Mouse (Mus musculus) Muller cell, postnatal 12 days (primary cell): Measurements from ENCODE around the gene Gstm6.
"Not testable (repeated sequence)": the region's sequence is repeated elsewhere in the genome, so short reads cannot be mapped to it uniquely, and the experiment has no call there.

Experiments
- DNase-seq: peaks from one replicate; pipeline ENCODE4 v3.0.0-alpha.2; 2015; ENCODE audit errors: inconsistent ontology term

The Gstm6 gene

DNA sequence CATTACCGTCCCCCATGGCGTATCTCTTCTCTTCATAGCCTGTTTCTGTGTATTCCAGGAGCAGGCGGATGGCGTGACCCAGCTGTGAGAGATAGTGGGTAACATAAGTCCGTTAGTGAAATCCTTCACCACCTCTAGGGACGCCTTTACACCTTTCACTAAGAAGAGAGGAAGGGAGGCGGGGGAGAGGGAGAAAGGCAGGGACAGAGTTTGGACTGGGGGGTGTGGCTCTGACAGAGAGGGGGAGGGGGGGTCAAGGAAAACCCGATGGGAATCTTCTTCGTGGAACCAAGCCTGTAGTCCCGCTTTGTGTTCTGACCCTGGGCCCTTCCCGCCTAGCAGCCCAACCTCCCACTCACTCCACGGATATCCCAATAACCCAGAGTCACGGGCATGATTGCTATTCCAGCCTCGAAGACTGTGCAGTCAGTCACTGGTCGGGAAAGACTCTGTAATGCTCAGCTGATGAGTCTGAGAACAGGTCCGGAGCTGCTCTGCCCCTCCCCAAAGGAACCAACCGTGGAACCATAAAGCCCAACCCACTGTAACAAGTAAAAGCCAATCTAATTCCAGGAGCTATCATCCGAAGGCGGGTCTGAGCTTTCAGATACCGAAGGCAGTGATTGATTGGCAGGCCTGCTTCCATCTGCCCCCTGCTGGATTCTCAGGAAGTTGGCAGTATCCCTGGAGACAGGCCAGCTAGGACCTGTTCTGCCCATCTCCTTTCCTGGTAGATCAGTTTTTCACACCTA is at the start of gene Gstm6:
Gene Gstm6 (minus strand): TSS at position 511 of the 752 bp plus-strand sequence.
- DNase-seq: peak; percentile 40

DNA sequence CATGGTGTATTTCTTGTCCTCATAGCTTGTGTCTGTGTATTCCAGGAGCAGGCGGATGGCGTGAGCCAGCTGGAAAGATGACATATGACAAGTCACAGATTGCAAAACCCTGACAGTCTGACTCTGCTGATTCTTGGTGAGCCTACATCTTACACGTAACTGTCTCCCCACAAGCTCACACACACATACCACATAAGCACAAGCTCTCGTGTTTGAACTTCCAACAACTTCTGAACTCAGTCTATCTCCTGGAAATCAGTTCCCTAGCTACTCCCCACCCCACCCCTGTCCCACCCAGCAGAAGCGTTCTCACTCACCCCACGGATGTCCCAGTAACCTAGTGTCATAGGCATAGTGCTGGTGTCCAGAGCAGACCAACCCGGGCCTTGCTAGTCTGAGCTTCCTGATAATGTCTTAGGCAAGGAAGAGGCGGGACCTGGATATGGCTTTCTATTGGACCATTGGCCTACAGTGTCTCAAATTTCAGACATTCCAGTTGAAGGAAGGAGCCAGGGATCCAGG is 42.6 kb upstream of the Gstm6 start, which contains the start of gene Gstm2:
Gene Gstm2 (minus strand): TSS at position 413 of the 522 bp plus-strand sequence.
- peak; percentile 37 for DNase-seq

DNA sequence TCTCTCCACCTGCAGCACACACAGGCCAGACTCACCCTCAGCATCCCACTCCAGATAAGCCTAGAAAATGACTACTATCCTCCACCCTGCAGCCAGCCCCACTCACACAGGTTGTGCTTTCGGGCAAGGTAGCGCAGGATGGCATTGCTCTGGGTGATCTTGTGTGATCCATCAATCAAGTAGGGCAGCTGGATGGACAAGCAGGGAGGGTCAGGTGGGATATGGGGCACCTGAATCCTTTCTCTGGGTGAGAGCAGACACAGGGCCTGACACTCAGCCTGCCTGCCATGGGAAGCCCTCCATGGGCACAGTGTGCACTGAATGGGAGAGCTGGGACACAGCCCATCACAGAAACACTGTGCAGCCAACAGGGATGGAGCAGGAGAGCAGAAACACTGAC is 41.6 kb upstream of the Gstm6 start:
- not testable (repeated sequence) for DNase-seq

DNA sequence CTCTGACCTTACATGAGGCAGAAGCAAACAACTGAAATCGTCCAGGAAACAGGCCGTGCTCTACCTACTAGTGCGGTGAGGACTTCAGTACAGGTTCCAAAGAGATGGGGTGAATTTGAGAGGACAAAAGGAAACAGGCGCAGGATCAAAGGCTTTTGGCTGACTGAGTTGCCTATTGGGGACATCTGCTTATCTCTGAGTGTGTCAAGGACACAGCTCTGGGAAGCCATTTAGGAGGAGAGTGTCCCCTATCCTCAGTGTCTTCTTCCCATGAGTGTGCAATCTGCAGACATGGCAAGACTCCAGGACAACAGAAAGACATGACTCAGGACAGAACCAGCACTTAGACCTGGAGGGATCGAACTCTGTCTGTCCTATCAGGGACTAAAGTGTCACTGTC is 40.9 kb upstream of the Gstm6 start:
- DNase-seq: no peak

DNA sequence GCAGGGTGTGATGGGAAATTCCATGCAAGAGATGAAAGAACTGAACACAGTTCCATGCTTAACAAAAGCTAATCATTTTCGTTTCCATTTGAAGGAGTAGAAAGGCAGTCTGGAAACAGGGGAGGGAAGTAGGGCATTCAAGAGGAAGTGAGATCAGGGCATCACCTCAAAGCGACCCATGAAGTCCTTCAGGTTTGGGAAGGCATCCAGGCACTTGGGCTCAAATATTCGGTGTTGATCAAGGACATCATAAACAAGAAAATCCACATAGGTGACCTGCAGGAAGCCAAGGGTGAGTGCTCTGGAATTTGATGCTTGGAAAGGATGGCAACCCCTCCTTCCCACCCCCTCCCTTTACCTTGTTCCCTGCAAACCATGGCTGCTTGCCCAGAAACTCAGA is 40.2 kb upstream of the Gstm6 start:
- DNase-seq: no peak

DNA sequence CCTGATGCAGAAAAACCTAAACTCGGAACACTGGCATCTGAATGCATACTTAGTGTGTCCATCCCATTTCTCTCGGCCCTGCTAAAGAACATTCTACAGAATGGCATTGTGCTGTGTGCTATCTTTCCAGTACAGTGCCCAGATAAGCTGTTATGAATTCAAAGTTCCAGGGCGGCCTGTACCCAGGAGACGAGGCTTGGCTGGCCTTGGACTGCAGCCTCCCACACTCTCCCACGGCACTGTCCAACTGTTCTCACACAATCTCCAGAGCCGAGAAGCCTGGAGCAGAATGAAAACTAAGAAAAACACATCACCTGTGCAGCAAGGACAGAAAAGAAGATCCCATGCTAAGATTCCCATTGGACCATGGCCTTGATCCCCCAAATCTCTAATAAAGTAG is 39.2 kb upstream of the Gstm6 start:
- no peak for DNase-seq

DNA sequence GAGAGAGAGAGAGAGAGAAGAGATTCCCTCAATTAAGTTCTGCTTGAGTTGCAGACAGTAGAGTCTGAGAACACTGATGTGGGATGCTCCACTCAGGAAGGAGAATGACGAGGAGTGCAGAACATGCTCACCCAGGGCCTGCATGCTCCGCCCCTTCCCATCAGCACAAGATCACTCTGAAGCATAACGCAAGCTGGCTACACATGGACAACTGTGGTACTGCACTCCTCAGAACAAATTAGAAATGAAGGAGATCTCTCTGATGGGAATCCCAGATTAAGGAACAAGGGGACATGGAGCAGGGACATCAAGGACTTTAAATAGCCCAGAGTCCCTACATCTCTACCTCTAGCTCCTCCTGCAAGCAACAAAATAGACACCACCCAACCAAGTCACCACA is 37.7 kb upstream of the Gstm6 start:
- DNase-seq: no peak

DNA sequence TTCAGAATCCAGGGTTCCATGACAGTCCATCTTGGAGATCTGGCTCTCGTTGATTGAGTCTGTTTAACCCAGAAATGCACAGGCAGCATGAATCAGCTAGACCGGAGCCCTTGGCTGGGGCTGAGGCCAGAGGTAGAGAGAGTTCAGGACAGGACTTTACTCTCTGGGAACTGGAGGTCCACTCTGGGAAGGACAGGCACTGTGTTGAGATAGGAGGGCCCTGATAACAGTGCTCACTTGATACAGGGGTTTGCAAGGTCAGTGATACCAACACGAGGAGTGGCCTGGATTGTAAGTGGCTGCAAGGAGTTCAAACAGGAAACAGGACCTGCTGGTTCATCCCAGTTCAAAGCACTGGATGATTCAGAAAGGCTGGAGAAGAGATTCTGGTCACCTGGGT is 34.1 kb upstream of the Gstm6 start:
- DNase-seq: no peak

DNA sequence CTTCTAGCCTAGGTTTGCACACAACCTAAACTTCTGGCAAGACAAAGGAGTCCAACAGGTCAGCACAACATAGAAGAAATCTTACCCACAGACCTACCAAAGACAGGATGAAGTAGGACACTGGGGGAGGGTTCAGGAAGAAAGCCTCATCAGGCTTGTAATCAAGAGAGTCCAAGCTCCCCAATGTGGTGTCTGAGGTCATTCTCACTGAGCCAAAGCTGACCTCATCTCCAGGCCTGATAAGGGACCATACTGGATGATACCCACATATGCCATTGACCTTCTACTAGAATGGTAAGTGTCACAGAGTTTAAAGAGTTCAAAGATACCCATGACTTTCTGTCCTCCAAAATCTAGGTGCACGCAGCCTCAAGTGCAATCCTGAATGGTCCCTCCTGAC is 30.7 kb upstream of the Gstm6 start:
- DNase-seq: no peak

DNA sequence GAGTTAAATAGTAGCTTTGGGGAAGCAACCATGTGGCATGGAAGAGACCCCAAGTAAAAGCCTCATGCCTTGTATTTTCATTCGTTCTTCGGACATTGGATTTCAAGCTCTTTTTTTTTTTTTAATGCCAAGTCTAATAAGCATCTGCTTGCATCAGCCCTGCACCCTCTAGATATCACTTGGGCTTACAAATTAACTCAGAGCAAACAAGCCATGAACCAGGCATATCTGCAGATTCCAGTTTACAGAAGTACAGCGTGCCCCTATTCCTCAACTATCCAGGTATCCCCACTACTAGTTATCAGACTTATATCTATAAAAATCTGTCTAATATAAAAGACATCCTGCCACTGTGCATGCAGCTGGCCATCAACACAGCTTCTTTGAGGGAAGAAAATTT is 28.5 kb upstream of the Gstm6 start:
- no peak for DNase-seq

DNA sequence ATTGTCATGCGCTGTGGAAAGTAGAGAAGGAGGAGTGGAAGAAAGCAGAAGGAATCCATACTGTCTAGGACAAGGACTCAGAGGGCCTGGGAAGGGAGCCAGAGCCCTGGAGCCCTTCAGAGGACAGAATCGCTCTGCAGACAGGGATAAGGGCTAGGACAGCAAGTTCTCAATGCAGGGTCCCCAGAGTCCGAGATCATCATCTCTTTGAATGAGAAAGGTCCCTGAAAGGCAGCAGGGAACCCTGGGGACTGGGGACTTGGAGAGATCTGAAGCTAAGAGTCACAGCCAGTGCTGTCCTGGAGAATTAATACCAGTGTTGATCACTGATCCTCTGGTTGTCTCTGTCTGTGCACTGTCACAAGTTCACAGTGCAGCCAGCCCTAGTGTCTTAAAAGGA is 27.6 kb upstream of the Gstm6 start:
- DNase-seq: not testable (repeated sequence)

DNA sequence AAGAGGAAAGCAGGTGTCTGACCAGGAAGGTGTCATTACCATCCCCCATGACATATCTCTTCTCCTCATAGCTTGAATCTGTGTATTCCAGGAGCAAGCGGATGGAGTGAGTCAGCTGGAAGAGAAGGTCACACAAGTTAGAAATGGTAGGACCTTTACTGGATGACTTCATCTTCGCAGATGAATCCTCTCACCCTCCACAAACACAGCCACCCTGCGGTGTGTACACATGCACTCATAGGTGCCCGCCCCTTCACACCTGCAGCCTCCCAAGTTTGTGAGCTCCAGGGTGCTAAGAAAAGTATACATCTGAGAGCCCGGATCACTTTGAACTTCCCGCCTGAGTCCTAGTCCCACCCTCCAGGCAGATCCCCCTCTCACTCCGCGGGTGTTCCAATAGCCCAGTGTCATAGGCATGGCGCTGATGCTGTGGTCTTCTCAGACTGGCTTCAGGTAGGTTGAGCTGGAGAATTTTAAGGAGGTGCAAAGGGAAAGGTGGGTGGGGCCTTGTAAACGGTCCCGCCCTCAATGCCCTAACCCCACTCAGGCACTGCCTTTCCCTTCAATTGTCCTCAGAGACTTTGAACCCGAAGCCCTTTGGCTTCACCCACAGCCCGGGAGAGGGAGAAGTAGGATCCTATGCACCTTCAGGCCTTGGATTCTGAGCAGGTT is 25.3 kb upstream of the Gstm6 start, which contains the start of gene Gstm3:
Gene Gstm3 (minus strand): TSS at position 560 of the 672 bp plus-strand sequence.
- no peak for DNase-seq

DNA sequence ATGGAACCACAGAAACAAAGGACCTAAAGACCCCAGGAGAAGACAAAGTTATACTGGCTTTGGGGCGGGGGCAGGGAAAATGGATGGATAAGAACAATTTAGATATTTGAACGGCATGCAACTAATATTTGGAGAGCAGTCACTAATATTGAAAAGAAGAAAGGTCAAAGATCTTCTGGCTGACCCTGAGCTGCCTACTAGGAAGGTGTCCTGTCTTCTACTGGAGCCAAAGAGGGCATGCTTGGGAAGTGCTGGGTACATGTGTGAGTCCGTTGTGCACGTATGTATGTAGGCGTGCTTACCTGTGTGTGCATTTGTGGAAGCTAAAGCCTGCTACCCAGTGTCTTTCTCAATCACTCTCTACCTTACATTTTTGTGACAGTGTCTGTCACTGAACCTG is 23.1 kb upstream of the Gstm6 start:
- no peak for DNase-seq

DNA sequence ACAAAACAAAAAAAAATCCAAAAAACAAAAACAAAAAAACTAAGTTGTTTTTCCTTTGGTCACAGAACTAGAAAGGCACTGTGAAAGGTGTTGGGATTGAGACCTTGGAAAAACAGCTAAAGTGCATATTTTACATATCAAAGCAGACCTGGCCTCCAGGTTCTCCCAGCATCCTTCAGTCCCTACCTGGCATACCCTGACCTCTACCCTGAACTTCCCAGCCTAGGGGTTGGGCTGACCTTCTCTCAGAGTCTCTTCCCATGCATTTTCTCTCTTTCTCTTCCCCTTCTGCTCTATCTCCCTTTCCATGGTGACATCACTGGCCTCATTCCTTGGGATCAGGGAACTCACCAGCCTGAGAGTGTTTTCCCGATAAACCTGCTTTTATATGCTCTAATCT is 22.0 kb upstream of the Gstm6 start:
- no peak for DNase-seq

DNA sequence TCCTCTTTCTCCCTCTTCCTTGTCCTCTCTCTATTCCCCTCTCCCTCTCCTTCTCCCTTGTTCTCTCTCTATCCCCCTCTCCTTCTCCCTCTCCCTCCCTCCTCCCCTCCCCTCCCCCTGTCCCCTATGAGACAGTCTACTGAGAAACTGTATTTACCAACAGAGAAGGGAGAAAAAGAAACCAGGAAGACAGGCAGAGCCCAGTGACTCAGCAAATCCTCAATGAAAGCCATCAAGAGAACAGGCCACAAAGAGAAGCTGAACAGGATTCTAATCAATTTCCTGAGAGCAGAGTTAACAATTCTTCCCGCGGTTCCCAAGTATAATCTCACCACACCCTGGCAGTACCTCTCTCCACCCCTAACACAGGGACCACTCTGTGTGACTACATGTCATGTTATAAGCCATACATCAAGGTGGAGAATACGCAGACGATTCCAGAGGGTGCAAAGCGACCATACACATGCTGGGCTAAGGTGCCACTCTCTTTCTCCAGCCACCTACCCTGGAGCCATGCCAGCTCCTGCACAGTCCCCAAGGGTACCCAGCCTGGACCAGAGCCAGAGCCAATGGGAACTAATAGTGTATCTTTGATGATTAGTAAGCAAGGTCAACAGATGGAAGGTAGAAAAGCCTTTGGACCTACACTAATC is 21.2 kb upstream of the Gstm6 start:
- peak; percentile 33 for DNase-seq

DNA sequence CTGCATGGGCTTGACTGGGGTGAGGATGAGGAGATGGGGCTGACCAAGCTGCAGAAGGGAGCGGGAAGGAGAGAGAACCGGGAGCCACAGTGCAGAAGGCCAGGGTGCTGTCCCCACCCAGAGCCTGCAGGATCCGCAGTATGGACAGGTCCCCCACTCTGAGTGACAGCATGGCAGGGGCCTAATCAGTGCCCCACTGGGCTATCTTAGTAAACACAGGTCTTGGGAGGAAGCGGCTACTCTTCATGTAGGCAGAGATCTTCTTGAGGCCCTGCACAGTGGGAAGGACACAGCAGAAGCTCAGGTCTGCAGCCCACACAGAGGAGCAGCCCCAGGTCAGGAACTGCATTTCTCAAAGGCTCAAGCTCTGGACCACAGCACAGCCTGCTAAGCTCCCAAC is 20.5 kb upstream of the Gstm6 start:
- no peak for DNase-seq

DNA sequence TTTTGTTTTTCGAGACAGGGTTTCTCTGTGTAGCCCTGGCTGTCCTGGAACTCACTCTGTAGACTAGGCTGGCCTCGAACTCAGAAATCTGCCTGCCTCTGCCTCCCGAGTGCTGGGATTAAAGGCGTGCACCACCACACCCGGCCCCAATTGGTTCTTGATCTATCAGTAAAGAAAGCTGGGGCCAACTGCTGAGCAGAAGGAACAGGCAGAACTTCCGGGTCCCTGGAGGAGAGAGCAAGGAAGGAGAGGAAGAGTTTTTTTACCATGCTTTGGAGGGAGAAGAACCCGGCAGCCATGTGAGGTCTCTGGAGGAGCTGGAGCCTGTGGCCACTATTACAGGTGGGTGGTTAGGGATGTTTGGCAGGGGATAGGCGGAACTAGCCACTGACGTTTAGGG is 11.7 kb upstream of the Gstm6 start:
- DNase-seq: not testable (repeated sequence)

DNA sequence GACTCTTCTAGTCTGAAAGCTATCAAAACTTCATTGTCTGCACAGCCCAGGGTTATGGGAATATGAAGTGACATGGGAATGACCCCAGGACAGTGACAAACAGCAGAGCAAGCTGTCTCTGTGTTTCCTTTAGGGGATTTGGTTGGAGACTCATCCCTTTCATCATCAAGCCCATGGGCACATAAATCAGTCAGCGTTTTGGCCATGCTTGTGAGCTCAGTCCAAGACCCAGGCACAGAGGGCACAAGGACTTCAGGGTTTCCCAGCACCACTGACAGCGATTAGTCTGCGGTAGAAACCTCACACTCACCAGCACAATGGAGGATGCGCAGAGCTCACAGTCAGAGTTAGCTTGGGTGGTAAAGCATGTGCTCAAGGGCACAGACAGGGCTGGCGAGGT is 10.4 kb upstream of the Gstm6 start:
- DNase-seq: no peak

DNA sequence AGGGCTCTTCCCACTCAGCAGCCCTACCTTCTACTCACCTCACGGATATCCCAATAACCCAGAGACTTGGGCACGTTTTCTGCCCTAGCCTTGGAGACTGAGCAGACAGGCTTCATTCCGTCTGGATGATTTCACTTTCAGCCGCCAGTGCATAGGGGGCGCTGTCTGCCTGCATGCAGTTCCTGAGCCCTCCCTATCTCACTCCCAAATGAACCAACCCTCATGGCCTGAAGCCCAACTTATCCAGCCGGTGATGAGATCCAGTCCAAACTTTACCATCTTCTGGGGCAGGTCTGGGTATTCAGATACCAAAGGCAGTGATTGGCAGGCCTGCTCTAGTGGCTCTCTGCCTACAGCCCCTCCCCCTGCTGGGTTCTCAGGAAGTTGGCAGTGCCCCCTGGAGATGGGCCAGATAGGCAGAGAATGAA is 9.8 kb upstream of the Gstm6 start:
- DNase-seq: peak; percentile 96

DNA sequence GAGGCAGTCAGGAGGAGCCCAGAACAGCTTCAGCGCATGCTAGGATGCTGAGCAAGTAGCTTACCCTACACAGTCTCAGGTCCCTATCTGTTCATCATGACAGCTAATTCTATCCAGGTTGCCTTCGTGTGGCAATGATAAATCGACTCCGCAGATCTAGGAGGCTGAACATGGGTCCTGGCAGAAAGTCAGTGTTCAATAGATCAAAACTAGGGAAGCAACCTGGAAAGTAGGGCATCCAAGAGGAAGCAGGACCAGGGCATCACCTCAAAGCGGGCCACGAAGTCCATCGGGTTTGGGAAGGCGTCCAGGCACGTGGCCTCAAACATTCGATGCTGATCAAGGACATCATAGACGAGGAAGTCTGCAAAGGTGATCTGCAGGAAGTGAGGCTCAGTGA is 7.0 kb upstream of the Gstm6 start:
- DNase-seq: no peak

DNA sequence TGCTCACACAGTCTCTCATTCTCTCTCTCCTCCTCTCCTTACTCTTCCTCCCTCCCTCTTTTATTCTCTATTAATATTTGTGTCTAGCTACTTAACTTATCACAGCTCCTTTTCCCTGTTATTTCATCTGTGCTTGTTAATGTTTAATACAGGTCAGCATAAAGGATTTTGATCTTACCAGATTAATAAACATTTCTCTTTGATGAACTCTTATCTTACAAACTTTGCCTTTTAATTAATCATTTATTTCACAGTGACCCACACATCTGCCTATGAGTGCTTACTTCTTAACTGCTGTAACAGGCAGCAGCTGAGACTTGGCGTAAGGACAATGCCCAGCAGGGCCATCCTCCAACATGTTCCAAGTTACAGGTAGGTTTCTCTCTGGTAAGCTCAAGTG is 5.9 kb upstream of the Gstm6 start:
- DNase-seq: not testable (repeated sequence)

DNA sequence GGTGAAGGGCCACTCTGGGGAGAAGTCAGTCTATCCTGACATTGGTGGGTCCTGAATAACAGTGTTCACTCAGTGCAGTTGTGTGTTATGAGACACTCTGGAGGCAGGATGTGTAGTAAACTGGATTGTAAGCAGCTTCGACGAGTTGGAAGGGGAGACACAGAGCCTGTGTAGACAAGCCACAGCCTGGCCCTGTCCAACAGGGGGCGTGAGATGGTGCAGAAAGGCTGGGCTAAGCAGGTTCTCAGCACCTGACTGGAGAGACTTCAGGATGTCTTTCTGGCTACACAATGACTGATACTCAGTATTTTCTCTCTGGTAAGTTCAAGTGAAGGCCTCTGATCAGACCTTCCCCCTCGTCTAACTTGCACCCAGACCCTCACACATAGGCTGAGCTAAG is 2.2 kb upstream of the Gstm6 start:
- DNase-seq: no peak

DNA sequence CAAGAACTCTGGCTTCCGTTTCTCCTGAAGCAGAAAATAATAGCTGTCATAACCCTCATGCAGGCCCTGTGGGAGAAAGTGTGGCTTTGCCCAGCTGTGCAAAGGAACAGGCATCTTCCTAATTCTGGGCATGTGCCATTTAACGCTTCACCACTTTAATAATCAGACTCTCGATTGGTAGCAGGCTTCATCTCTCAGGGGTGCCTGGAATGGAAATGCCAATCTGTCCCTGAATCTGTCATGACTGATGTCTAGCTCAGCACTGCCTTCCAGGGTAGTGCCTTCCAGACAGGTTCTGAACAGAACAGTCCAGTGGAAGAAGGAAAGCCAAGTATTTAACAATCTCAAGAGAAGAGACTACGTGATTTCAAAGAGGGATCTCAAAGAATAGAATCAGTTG is 2.3 kb downstream of the Gstm6 start:
- no peak for DNase-seq
